Comparison of ENCODE assay signal across 28 mouse cellular contexts in genomic region chr3:124849915-124850314, GRCm38 (mm10).
"Had no signal": no experiment of that assay in that cellular context is flagged by ENCODE, and none has a peak within 500 bp of the region (broad histone marks: within the 10 kb centered on the region; RNA-seq: fewer than 3 reads in every experiment).

No protein-coding gene starts in this region.

- DNase-seq: gastrocnemius, adult 2 months; gastrocnemius, postnatal 10 days; gastrocnemius, postnatal 25 days; heart, adult 18-20 months; heart, postnatal 14 days; heart, postnatal 36 days; kidney, adult 11 months; kidney, adult 2 months; kidney, adult 9 months; kidney, postnatal 10 days; kidney, postnatal 36 days; layer of hippocampus, adult 9-11 months; layer of hippocampus, postnatal 36 days; left cerebral cortex, postnatal 4 days; liver; liver, embryonic 13.5 days; liver, postnatal 0 days had no signal

- H3K9me3 ChIP-seq: heart, embryonic 10.5 days; heart, embryonic 13.5 days; heart, embryonic 15.5 days; hindbrain, embryonic 13.5 days; hindbrain, embryonic 15.5 days; kidney, embryonic 15.5 days; limb, embryonic 12.5 days; liver, embryonic 13.5 days; liver, embryonic 15.5 days had no signal

- H3K27ac ChIP-seq: gastrocnemius, adult 2 months; heart, embryonic 10.5 days; heart, embryonic 13.5 days; heart, embryonic 15.5 days; hindbrain, embryonic 13.5 days; hindbrain, embryonic 15.5 days; hindbrain, postnatal 0 days; kidney, embryonic 15.5 days; limb, embryonic 12.5 days; liver, embryonic 13.5 days; liver, embryonic 15.5 days had no signal

- H3K36me3 ChIP-seq: heart, embryonic 10.5 days; heart, embryonic 13.5 days; heart, embryonic 15.5 days; hindbrain, embryonic 13.5 days; hindbrain, embryonic 15.5 days; kidney, embryonic 15.5 days; limb, embryonic 12.5 days; liver, embryonic 13.5 days; liver, embryonic 15.5 days had no signal

- H3K4me1 ChIP-seq: heart, embryonic 10.5 days; heart, embryonic 13.5 days; heart, embryonic 15.5 days; hindbrain, embryonic 13.5 days; hindbrain, embryonic 15.5 days; kidney, embryonic 15.5 days; limb, embryonic 12.5 days; liver, embryonic 13.5 days; liver, embryonic 15.5 days had no signal

- H3K9ac ChIP-seq: heart, embryonic 13.5 days; heart, embryonic 15.5 days; hindbrain, embryonic 13.5 days; hindbrain, embryonic 15.5 days; kidney, embryonic 15.5 days; limb, embryonic 12.5 days; liver, embryonic 13.5 days; liver, embryonic 15.5 days; liver, postnatal 0 days had no signal

- H3K27me3 ChIP-seq: heart, embryonic 13.5 days; heart, embryonic 15.5 days; hindbrain, embryonic 13.5 days; hindbrain, embryonic 15.5 days; kidney, embryonic 15.5 days; limb, embryonic 12.5 days; liver, embryonic 13.5 days; liver, embryonic 15.5 days had no signal

- ATAC-seq: hindbrain, postnatal 0 days; intestine, embryonic 16.5 days; liver, postnatal 0 days had no signal

- H3K4me2 ChIP-seq: heart, embryonic 13.5 days; heart, embryonic 15.5 days; hindbrain, embryonic 13.5 days; hindbrain, embryonic 15.5 days; kidney, embryonic 15.5 days; limb, embryonic 12.5 days; liver, embryonic 11.5 days; liver, embryonic 13.5 days; liver, embryonic 15.5 days had no signal

- H3K4me3 ChIP-seq: gastrocnemius, adult 2 months; heart, embryonic 10.5 days; heart, embryonic 13.5 days; heart, embryonic 15.5 days; hindbrain, embryonic 13.5 days; hindbrain, embryonic 15.5 days; kidney, embryonic 15.5 days; limb, embryonic 12.5 days; liver, embryonic 13.5 days; liver, embryonic 15.5 days had no signal
